In genomic region chr5:66730621-66731301, GRCm38 (mm10) we compare ENCODE assay signal across 9 mouse cellular contexts. TPM values are rescaled to one million over a fixed set of nuclear protein-coding genes. Genes with fewer than 3 reads are reported as not detected.
DNase-seq lines count a peak whose midpoint lies in the region; ATAC-seq lines count a peak whose summit lies in the region.
"Had no signal": no experiment of that assay in that cellular context is flagged by ENCODE, and none has a peak within 500 bp of the region (broad histone marks: within the 10 kb centered on the region; RNA-seq: fewer than 3 reads in every experiment).

No protein-coding gene starts in this region.

- H3K36me3 ChIP-seq in midbrain, embryonic 16.5 days (ENCODE audit: control insufficient read depth, insufficient read depth, low read length), result no peaks in the 10 kb centered on the region
- H3K36me3 ChIP-seq: embryonic facial prominence, embryonic 12.5 days had no signal

- peak; percentile 97 for ATAC-seq in midbrain, embryonic 16.5 days

- peak; percentile 28 for DNase-seq in cerebellum, adult 11-12 months
- DNase-seq in cerebellum, adult 11 months, result no peak
- peak; percentile 70 to 74 for DNase-seq in cerebellum, postnatal 10 days
- DNase-seq in frontal cortex, postnatal 25 days (ENCODE audit: low spot score in 2 of 2), result peak; percentile 9 to 44
- DNase-seq in layer of hippocampus, adult 8-10 months (ENCODE audit: low spot score in 2 of 2), result peak; percentile 63 to 64
- no peak for DNase-seq in testis, postnatal 14 days (ENCODE audit: low spot score)
- no peak for DNase-seq in gastrocnemius, postnatal 4 days (ENCODE audit: low spot score in 2 of 2)

- no peaks in the 10 kb centered on the region; the same call in 1 of the 2 replicates for H3K27me3 ChIP-seq in midbrain, embryonic 16.5 days (ENCODE audit: control insufficient read depth, insufficient read depth, low read depth, low read length)
- H3K27me3 ChIP-seq: embryonic facial prominence, embryonic 12.5 days had no signal

- no peaks in the 10 kb centered on the region for H3K9me3 ChIP-seq in midbrain, embryonic 16.5 days (replicated peaks; ENCODE audit: control insufficient read depth, low read length, poor library complexity, severe bottlenecking)
- H3K9me3 ChIP-seq: embryonic facial prominence, embryonic 12.5 days had no signal

- 19% methylated on average over 11 of the region's 11 CpGs for whole genome bisulfite sequencing in midbrain, embryonic 16.5 days

- H3K9ac ChIP-seq in midbrain, embryonic 16.5 days (ENCODE audit: low read depth, low read length), result no peak overlapping the region
- H3K9ac ChIP-seq: embryonic facial prominence, embryonic 12.5 days had no signal

- 0 out of 2 replicates have a peak, but pooled peaks cover 6% of the 10 kb centered on the region for H3K4me1 ChIP-seq in midbrain, embryonic 16.5 days (ENCODE audit: control insufficient read depth, insufficient read depth, low read length)

- H3K27ac ChIP-seq in midbrain, embryonic 16.5 days (ENCODE audit: low read length), result peak overlapping the region; percentile 51
- H3K27ac ChIP-seq: embryonic facial prominence, embryonic 12.5 days had no signal

- no peak overlapping the region for H3K4me3 ChIP-seq in midbrain, embryonic 16.5 days (ENCODE audit: low read depth, low read length)
- H3K4me3 ChIP-seq: embryonic facial prominence, embryonic 12.5 days had no signal

- peak overlapping the region; percentile 17 for H3K4me2 ChIP-seq in midbrain, embryonic 16.5 days (ENCODE audit: low read length)
- H3K4me2 ChIP-seq: embryonic facial prominence, embryonic 12.5 days had no signal

RNA-seq across cellular contexts. Expression of gene Limch1, which starts 14.9 kb away (rescaled TPM):
- 100 to 1,000 TPM; 112 to 133 (median 124) TPM for total RNA-seq in layer of hippocampus, adult 8-10 months (2022)
- 40.4 and 48.8 TPM in 2 replicates for polyA plus RNA-seq in midbrain, embryonic 16.5 days (2015; fragmentation: Nextera tagmentation; extraction: Ambion mirVana)
- 100 to 1,000 TPM; 232 to 234 TPM for total RNA-seq in gastrocnemius, postnatal 4 days (2021)

RNA-seq across cellular contexts. Expression of gene Uchl1, which starts 54.9 kb away (rescaled TPM):
- total RNA-seq in layer of hippocampus, adult 8-10 months (2022), result 100 to 1,000 TPM; 830 to 915 (median 871) TPM
- 2,002 and 2,007 TPM in 2 replicates for polyA plus RNA-seq in midbrain, embryonic 16.5 days (2015; fragmentation: Nextera tagmentation; extraction: Ambion mirVana)
- total RNA-seq in gastrocnemius, postnatal 4 days (2021), result 10 to 100 TPM; 30.9 to 33.2 TPM

Comparison
In these comparisons a context has a peak if more than half of its experiments do, and no peak if none do; other contexts are left out.
1. DNase-seq: peak in cerebellum, adult 11-12 months (single experiment), cerebellum, postnatal 10 days (2 of 2), frontal cortex, postnatal 25 days (2 of 2) and layer of hippocampus, adult 8-10 months (2 of 2); none in cerebellum, adult 11 months (single experiment), testis, postnatal 14 days (single experiment) and gastrocnemius, postnatal 4 days (0 of 2).
2. RNA of gene Uchl1, which starts 54.9 kb away (total RNA-seq): 830 to 915 TPM in layer of hippocampus, adult 8-10 months; 30.9 to 33.2 TPM in gastrocnemius, postnatal 4 days; every median in the first group is over 10 times any median in the second.